Mouse (Mus musculus): ENCODE measurements around the gene C1qtnf6. TPM values are rescaled to one million over a fixed set of nuclear protein-coding genes. Genes with fewer than 3 reads are reported as not detected.

Gene C1qtnf6
- polyA plus RNA-seq, 1 experiment = 3.1 TPM

DNA sequence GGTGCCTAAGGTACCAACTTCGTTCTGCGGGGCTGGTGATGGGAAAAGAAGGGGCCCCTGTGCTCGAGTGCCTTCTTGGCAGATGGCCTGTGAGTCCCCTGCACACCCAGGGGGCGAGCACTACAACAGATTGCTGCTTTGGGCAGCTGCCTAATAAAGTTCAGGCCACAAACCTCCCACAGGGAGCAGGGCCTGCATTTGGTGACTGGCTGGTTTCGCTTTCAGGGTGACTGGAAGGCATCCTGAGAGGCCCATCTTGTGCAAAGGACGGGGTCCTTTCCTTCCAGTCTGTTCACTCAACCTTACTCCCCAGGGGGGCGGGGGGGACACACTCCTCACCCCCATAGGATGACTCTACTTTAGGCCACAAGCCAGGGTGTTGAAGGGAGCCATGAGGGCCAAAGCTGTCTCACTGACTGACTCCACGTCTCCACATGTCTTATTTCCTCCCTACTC, 21.1 kb downstream of the C1qtnf6 start:
- Histone ChIP-seq H3K4me3 (replicated peaks; ENCODE audit: insufficient read depth, low read depth, low read length) (no peak overlapping the region), H3K27ac (ENCODE audit: insufficient read depth, low read length) (no peak overlapping the region), H3K4me1 (ENCODE audit: control insufficient read depth, insufficient read depth, low read length) (peaks cover 9% of the 10 kb centered on the region; the same call in 1 of the 2 replicates), H3K27me3 (ENCODE audit: control insufficient read depth, insufficient read depth, low read length) (no peaks in the 10 kb centered on the region)
- TF ChIP-seq POLR2A (IDR thresholded peaks at IDR 0.05; ENCODE audit: borderline replicate concordance, insufficient read depth, low read length) (no peak), CTCF (IDR thresholded peaks at IDR 0.05; ENCODE audit: borderline replicate concordance, insufficient read depth, low read depth, low read length) (no peak)
- no peak for DNase-seq
- WGBS = 36% methylated on average over 8 of the region's 8 CpGs

DNA sequence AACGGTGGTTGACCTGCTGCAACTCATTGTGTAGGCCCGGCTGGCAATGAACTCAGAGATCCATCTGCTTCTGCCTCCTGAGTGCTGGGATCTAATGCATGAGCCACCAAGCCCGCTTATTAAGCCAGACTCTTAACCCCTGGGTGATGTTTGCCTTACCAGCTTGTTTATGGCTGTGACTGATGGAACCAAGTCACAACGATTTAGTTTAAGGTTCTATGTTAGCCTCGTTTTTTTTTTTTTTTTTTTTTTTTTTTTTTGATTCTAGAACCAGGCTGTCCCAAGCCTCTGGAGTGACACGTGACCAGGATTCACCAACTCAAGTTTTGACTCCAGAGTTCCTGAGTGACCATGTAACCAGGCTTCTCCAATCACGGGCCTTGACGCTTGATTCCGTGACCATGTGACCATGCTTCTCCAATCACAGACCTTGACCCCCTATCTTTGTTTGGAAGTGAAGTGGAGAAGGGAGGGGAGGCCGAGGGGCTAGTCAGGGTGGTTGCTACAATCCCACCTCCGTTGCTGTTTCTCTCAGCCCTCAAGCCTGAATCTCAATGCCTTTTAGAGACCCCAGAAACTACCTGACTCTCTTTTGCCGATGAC, 21.8 kb downstream of the C1qtnf6 start:
- no peak for TF ChIP-seq POLR2A (IDR thresholded peaks at IDR 0.05; ENCODE audit: borderline replicate concordance, insufficient read depth, low read length)
- TF ChIP-seq CTCF (IDR thresholded peaks at IDR 0.05; ENCODE audit: borderline replicate concordance, insufficient read depth, low read depth, low read length) = no peak
- 63% methylated on average over 12 of the region's 12 CpGs for WGBS
- no peak for DNase-seq
- H3K27ac ChIP-seq (ENCODE audit: insufficient read depth, low read length) = no peak overlapping the region
- peaks cover 7% of the 10 kb centered on the region; the same call in 1 of the 2 replicates for H3K4me1 ChIP-seq (ENCODE audit: control insufficient read depth, insufficient read depth, low read length)
- no peaks in the 10 kb centered on the region for H3K27me3 ChIP-seq (ENCODE audit: control insufficient read depth, insufficient read depth, low read length)
- no peak overlapping the region for H3K4me3 ChIP-seq (replicated peaks; ENCODE audit: insufficient read depth, low read depth, low read length)

DNA sequence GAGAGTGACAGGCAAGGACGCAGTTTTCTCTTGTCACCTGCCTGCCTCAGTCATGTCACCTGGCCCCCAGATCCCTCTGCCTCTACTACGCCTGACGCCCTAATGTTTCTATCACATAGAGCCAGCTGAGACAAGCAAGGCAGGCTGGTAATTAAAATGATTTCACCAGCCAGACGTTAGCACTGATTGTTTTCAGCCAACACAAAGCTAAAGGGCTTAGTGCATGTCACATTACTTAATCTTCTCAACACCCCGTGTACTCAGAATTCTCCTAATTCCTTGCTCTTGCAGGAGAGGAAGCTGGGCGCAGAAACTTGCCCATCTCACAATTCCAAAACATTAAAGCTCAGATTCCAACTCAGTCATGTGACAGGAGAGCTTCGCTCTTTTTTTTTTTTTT, 22.8 kb downstream of the C1qtnf6 start:
- WGBS = 84% methylated on average over 7 of the region's 7 CpGs
- no peak for DNase-seq
- no peak for TF ChIP-seq CTCF (IDR thresholded peaks at IDR 0.05; ENCODE audit: borderline replicate concordance, insufficient read depth, low read depth, low read length)
- TF ChIP-seq POLR2A (IDR thresholded peaks at IDR 0.05; ENCODE audit: borderline replicate concordance, insufficient read depth, low read length) = no peak
- peaks cover 7% of the 10 kb centered on the region; the same call in 1 of the 2 replicates for H3K4me1 ChIP-seq (ENCODE audit: control insufficient read depth, insufficient read depth, low read length)
- no peak overlapping the region for H3K27ac ChIP-seq (ENCODE audit: insufficient read depth, low read length)
- no peak overlapping the region for H3K4me3 ChIP-seq (replicated peaks; ENCODE audit: insufficient read depth, low read depth, low read length)
- no peaks in the 10 kb centered on the region for H3K27me3 ChIP-seq (ENCODE audit: control insufficient read depth, insufficient read depth, low read length)

DNA sequence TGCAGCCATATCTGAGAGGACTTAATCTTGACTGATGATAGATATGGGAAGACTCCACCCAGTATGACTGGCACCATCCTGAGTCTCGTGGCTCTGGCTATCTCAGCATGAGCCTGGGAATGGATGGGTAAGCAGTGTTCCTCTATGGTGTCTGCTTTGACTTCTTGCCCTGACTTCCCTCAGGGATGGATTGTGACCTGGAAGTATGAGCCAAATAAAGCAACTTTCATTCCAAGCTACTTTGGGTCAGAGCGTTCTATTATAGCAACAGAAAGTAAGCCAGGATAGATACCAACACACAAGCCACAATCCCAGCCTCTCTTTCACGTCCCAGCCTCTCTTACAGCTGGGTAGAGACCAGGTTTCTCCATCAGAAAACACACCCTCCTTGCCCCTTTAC, 25.7 kb downstream of the C1qtnf6 start:
- H3K4me3 ChIP-seq (replicated peaks; ENCODE audit: insufficient read depth, low read depth, low read length) = no peak overlapping the region
- TF ChIP-seq POLR2A (IDR thresholded peaks at IDR 0.05; ENCODE audit: borderline replicate concordance, insufficient read depth, low read length) = no peak
- peaks cover 4% of the 10 kb centered on the region; the same call in 1 of the 2 replicates for H3K4me1 ChIP-seq (ENCODE audit: control insufficient read depth, insufficient read depth, low read length)
- H3K27ac ChIP-seq (ENCODE audit: insufficient read depth, low read length) = no peak overlapping the region
- no peaks in the 10 kb centered on the region for H3K27me3 ChIP-seq (ENCODE audit: control insufficient read depth, insufficient read depth, low read length)
- no peak for DNase-seq
- WGBS = 76% methylated on average over 3 of the region's 3 CpGs

DNA sequence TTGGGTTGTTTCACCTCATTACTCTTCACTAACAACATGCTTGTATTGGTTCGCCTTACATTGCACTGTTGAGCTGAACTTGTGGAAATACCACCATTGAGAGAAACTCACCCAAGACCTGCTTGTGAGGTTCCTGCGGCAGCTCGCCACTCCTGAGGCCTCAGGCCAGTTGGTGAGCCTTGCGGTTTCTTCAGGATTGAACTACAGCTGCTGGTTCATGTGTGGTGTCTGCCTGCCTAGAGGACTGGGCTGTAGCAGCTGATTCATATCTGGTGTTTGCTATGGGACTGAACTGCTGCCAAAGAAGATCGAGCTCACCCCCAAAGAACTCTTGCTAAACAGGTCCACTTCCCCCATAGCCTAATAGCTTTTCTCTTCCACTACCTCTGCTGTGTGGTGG, 26.4 kb downstream of the C1qtnf6 start:
- Histone ChIP-seq H3K27ac (ENCODE audit: insufficient read depth, low read length) (no peak overlapping the region), H3K4me3 (replicated peaks; ENCODE audit: insufficient read depth, low read depth, low read length) (no peak overlapping the region), H3K27me3 (ENCODE audit: control insufficient read depth, insufficient read depth, low read length) (no peaks in the 10 kb centered on the region), H3K4me1 (ENCODE audit: control insufficient read depth, insufficient read depth, low read length) (no peaks in the 10 kb centered on the region)
- TF ChIP-seq POLR2A (IDR thresholded peaks at IDR 0.05; ENCODE audit: borderline replicate concordance, insufficient read depth, low read length) = no peak
- no peak for TF ChIP-seq CTCF (IDR thresholded peaks at IDR 0.05; ENCODE audit: borderline replicate concordance, insufficient read depth, low read depth, low read length)
- 92% methylated on average over 5 of the region's 5 CpGs for WGBS
- DNase-seq = no peak

DNA sequence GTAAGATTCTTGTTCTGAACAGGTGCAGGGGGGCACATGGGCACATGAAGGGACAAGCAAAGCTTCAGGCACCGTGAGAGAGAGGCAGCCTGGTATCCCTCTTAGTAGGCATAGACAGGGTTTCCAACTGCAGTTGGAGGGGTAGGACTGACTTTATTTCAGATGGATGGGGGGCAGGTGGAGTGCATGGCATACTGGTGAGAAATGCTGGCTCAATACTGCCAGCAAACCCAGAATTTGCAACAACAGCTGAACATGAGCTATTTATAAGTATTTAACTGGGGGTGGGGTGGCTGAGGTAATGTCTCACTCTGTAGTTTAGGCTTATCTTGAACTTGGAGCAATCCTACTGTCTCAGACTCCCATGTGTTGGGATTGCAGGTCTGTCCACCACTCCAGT, 27.2 kb downstream of the C1qtnf6 start:
- WGBS = 59% methylated on average over 1 of the region's 1 CpGs
- DNase-seq = no peak

DNA sequence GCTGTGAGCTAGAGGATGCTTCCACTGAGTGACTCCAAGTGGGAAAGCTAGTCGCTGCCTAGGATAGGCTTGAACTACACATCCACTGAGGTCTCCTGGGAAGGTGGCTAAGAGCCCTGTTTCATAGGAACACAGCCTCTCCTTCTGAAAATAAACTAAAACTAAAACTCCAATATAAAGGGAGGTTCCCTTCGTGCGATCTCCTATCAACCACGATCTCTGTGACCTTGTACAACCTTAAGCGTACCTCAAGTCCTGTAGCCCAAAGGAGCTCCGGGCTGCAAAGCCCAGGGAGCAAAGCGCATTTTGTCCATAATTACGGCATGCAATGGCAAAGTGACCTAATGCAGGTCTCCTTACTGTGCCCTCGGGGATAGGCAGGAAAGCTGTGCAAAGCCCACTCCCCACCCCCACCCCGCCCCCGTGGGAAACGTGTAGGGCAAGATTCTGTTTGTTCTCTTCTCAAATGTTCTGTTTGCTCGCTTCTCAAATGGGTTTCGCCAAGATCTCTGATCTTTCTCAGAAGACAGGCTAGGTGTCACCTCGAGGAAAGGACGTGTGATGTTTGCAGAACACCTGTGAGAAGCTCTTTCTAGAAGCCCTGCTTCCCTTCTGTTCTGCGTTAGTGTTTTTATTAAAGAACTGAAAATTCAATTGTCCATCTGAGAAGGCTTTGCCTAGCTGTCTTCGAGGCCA, 28.6 kb downstream of the C1qtnf6 start:
- H3K4me3 ChIP-seq (replicated peaks; ENCODE audit: insufficient read depth, low read depth, low read length) = no peak overlapping the region
- H3K4me1 ChIP-seq (ENCODE audit: control insufficient read depth, insufficient read depth, low read length) = no peaks in the 10 kb centered on the region
- DNase-seq = no peak
- 94% methylated on average over 18 of the region's 18 CpGs for WGBS
- H3K27me3 ChIP-seq (ENCODE audit: control insufficient read depth, insufficient read depth, low read length) = no peaks in the 10 kb centered on the region
- no peak overlapping the region for H3K27ac ChIP-seq (ENCODE audit: insufficient read depth, low read length)
- TF ChIP-seq POLR2A (IDR thresholded peaks at IDR 0.05; ENCODE audit: borderline replicate concordance, insufficient read depth, low read length) (no peak), CTCF (IDR thresholded peaks at IDR 0.05; ENCODE audit: borderline replicate concordance, insufficient read depth, low read depth, low read length) (no peak)

More for the DNA sequence above, 27.2 kb downstream of the C1qtnf6 start:
- Histone ChIP-seq H3K27me3 (ENCODE audit: control insufficient read depth, insufficient read depth, low read length) (no peaks in the 10 kb centered on the region), H3K4me3 (replicated peaks; ENCODE audit: insufficient read depth, low read depth, low read length) (no peak overlapping the region), H3K27ac (ENCODE audit: insufficient read depth, low read length) (no peak overlapping the region), H3K4me1 (ENCODE audit: control insufficient read depth, insufficient read depth, low read length) (no peaks in the 10 kb centered on the region)
- no peak for TF ChIP-seq CTCF (IDR thresholded peaks at IDR 0.05; ENCODE audit: borderline replicate concordance, insufficient read depth, low read depth, low read length)
- TF ChIP-seq POLR2A (IDR thresholded peaks at IDR 0.05; ENCODE audit: borderline replicate concordance, insufficient read depth, low read length) = no peak

DNA sequence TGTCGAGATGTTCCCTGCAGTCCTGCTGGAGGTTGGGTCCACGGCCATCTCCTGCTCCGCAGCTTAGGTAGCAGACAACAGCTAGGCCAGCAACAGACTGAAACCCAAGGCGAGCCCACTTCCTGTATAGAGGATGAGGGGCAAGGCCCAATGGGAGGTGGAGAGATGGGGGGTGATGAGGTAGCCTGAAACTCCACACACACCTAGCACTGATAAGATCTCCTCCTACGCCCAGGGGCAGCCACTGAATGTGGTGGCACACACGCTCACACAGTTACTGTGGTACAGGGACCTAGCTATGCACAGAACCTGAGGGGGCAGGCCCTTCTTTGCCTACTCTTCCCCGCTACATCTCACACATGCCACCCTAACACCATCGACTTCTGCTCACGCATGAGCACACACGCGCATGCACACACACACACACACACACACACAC, 36.2 kb downstream of the C1qtnf6 start, which contains the start of gene Il2rb:
Gene Il2rb (minus strand): TSS at position 304 of the 439 bp plus-strand sequence.
- Histone ChIP-seq H3K27me3 (ENCODE audit: control insufficient read depth, insufficient read depth, low read length) (no peaks in the 10 kb centered on the region), H3K4me1 (ENCODE audit: control insufficient read depth, insufficient read depth, low read length) (peaks cover 3% of the 10 kb centered on the region), H3K4me3 (replicated peaks; ENCODE audit: insufficient read depth, low read depth, low read length) (no peak within 1 kb of the TSS), H3K27ac (ENCODE audit: insufficient read depth, low read length) (no peak within 1 kb of the TSS)
- no peak for TF ChIP-seq CTCF (IDR thresholded peaks at IDR 0.05; ENCODE audit: borderline replicate concordance, insufficient read depth, low read depth, low read length)
- no peak for TF ChIP-seq POLR2A (IDR thresholded peaks at IDR 0.05; ENCODE audit: borderline replicate concordance, insufficient read depth, low read length)
- no peak for DNase-seq
- WGBS = 93% methylated on average over 11 of the region's 11 CpGs

All from cerebellum, adult 2 months (tissue).